Comparison of ENCODE assay signal across 9 mouse cellular contexts in the genomic region with DNA sequence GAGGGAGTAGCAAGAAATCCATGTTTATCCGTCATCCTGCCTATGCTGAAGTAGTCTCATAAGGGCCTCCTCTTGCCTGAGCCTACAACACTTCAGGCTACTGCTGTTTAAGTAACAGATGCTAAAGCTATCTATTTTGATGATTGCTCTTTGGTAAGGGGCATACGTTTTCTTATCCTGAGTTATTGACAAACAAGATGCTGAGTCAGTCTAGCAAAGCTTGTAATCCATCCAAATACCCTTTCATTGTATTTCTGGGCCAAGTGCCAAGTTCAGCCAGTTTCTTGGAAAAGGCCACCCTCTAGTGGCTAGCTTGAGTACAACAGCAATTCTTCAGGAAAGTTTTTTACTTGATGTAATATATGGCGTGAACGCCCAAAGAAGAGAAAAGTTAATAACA. TPM values are rescaled to one million over a fixed set of nuclear protein-coding genes. Genes with fewer than 3 reads are reported as not detected.
DNase-seq lines count a peak whose midpoint lies in the region; ATAC-seq and TF ChIP-seq lines count a peak whose summit lies in the region.
"Had no signal": no experiment of that assay in that cellular context is flagged by ENCODE, and none has a peak within 500 bp of the region (broad histone marks: within the 10 kb centered on the region; RNA-seq: fewer than 3 reads in every experiment).

No protein-coding gene starts in this region.

- 25% methylated on average over 4 of the region's 4 CpGs for WGBS in spleen, adult 2 months
- WGBS in forebrain, embryonic 16.5 days = 33% methylated on average over 4 of the region's 4 CpGs
- 43% methylated on average over 4 of the region's 4 CpGs for WGBS in limb, embryonic 10.5 days

- peak; percentile 43; the same call in 1 of the 2 replicates for ATAC-seq in forebrain, embryonic 16.5 days

- H3K27ac ChIP-seq in spleen, adult 2 months (ENCODE audit: insufficient read depth, low read length) = no peak overlapping the region
- H3K27ac ChIP-seq in forebrain, embryonic 16.5 days (ENCODE audit: low read length) = no peak overlapping the region
- H3K27ac ChIP-seq in limb, embryonic 10.5 days = no peak overlapping the region

- H3K4me2 ChIP-seq in forebrain, embryonic 16.5 days (ENCODE audit: low read length) = no peak overlapping the region
- peak overlapping the region; percentile 44 for H3K4me2 ChIP-seq in myocyte (ENCODE audit: low read depth)

- H3K79me2 ChIP-seq in myocyte (ENCODE audit: control insufficient read depth, insufficient read depth) = no peaks in the 10 kb centered on the region

- no peaks in the 10 kb centered on the region for H3K4me1 ChIP-seq in spleen, adult 2 months (ENCODE audit: control insufficient read depth, insufficient read depth, insufficient read length)
- H3K4me1 ChIP-seq in forebrain, embryonic 16.5 days (replicated peaks; ENCODE audit: control insufficient read depth, insufficient read depth, low read length) = no peaks in the 10 kb centered on the region
- H3K4me1 ChIP-seq in limb, embryonic 10.5 days = no peaks in the 10 kb centered on the region

- DNase-seq in spleen, adult 2 months (ENCODE audit: low read depth in 1 of 2, low spot score in 2 of 2) = peak; percentile 3 to 7
- DNase-seq in spleen, adult 12 weeks (ENCODE audit: low spot score) = no peak
- DNase-seq in brain, embryonic 18.5 days (ENCODE audit: low read depth, low spot score) = peak; percentile 32
- peak; percentile 80 for DNase-seq in kidney, adult 9 months
- peak; percentile 43 for DNase-seq in limb, embryonic 10.5 days (ENCODE audit: low spot score)
- DNase-seq in thymus, postnatal 25 days = peak; percentile 6

- no peaks in the 10 kb centered on the region for H3K36me3 ChIP-seq in spleen, adult 2 months (ENCODE audit: control insufficient read depth, insufficient read depth, low read length)
- no peaks in the 10 kb centered on the region for H3K36me3 ChIP-seq in forebrain, embryonic 16.5 days (ENCODE audit: control insufficient read depth, insufficient read depth)
- H3K36me3 ChIP-seq in limb, embryonic 10.5 days = no peaks in the 10 kb centered on the region
- no peaks in the 10 kb centered on the region for H3K36me3 ChIP-seq in myocyte (ENCODE audit: control insufficient read depth, insufficient read depth)

- H3K9me3 ChIP-seq in forebrain, embryonic 16.5 days (ENCODE audit: control insufficient read depth, low read length) = no peaks in the 10 kb centered on the region
- H3K9me3 ChIP-seq in limb, embryonic 10.5 days (replicated peaks) = no peaks in the 10 kb centered on the region

- TF ChIP-seq CTCF in spleen, adult 2 months (IDR thresholded peaks at IDR 0.05; ENCODE audit: extremely low read depth, insufficient read depth, insufficient read length, insufficient replicate concordance) = no peak

- no peaks in the 10 kb centered on the region for H3K27me3 ChIP-seq in spleen, adult 2 months (ENCODE audit: control insufficient read depth, insufficient read depth, low read length)
- no peaks in the 10 kb centered on the region for H3K27me3 ChIP-seq in forebrain, embryonic 16.5 days (replicated peaks; ENCODE audit: control insufficient read depth, insufficient read depth, low read length)
- H3K27me3 ChIP-seq in limb, embryonic 10.5 days (ENCODE audit: low read depth, poor library complexity, severe bottlenecking) = no peaks in the 10 kb centered on the region
- no peaks in the 10 kb centered on the region for H3K27me3 ChIP-seq in myocyte (ENCODE audit: control insufficient read depth, insufficient read depth, insufficient read length)

- no peak overlapping the region for H3ac ChIP-seq in myocyte (ENCODE audit: control insufficient read depth, insufficient read length)

- no peak overlapping the region for H3K9ac ChIP-seq in forebrain, embryonic 16.5 days (replicated peaks; ENCODE audit: low read depth, low read length)

- no peak overlapping the region for H3K4me3 ChIP-seq in spleen, adult 2 months (ENCODE audit: extremely low read depth, insufficient read depth, insufficient read length)
- no peak overlapping the region for H3K4me3 ChIP-seq in forebrain, embryonic 16.5 days (replicated peaks; ENCODE audit: low read length)
- no peak overlapping the region for H3K4me3 ChIP-seq in limb, embryonic 10.5 days
- no peak overlapping the region for H3K4me3 ChIP-seq in myocyte
- H3K4me3 ChIP-seq: erythroblast, embryonic 14.5 days had no signal

- no peak for TF ChIP-seq POLR2A in spleen, adult 2 months (IDR thresholded peaks at IDR 0.05; ENCODE audit: low read depth, low read length)
- TF ChIP-seq POLR2A in myocyte (IDR thresholded peaks at IDR 0.05; ENCODE audit: insufficient read length, low read depth) = no peak

TF ChIP-seq in myocyte, 11 proteins besides CTCF, POLR2A, EP300 and RAD21:
- TF ChIP-seq CEBPB (IDR thresholded peaks at IDR 0.05; ENCODE audit: insufficient read depth, poor library complexity, severe bottlenecking) (no peak), MAX (IDR thresholded peaks at IDR 0.05; ENCODE audit: low read depth) (no peak), REST (IDR thresholded peaks at IDR 0.05; ENCODE audit: insufficient read depth, insufficient read length) (no peak), TCF12 (IDR thresholded peaks at IDR 0.05; ENCODE audit: insufficient read depth, poor library complexity, severe bottlenecking) (no peak), MYOD1 (IDR thresholded peaks at IDR 0.05; ENCODE audit: control insufficient read depth in 1 of 3, insufficient read length in 2 of 3, low read depth in 2 of 3) (no peak), E2F4 (IDR thresholded peaks at IDR 0.05; ENCODE audit: insufficient read depth) (no peak), MYOG (IDR thresholded peaks at IDR 0.05; ENCODE audit: control insufficient read depth in 1 of 3, insufficient read depth in 1 of 3, insufficient read length in 2 of 3, low read depth in 2 of 3) (no peak), USF1 (IDR thresholded peaks at IDR 0.05; ENCODE audit: low read depth) (no peak), POLR2AphosphoS2 (IDR thresholded peaks at IDR 0.05; ENCODE audit: insufficient read length, low read depth) (no peak), TCF3 (IDR thresholded peaks at IDR 0.05; ENCODE audit: insufficient read length, low read depth) (no peak), SRF (IDR thresholded peaks at IDR 0.05; ENCODE audit: control insufficient read depth, insufficient read length, low read depth) (no peak)

RNA-seq across cellular contexts. Expression of gene Ptgs1, which starts 46.2 kb away (rescaled TPM):
- polyA plus RNA-seq in spleen, adult 2 months (2012; rRNA removed) = 44.4 and 45.2 TPM in 2 replicates
- polyA plus RNA-seq in forebrain, embryonic 16.5 days (2015; fragmentation: Nextera tagmentation; extraction: Ambion mirVana) = 3.5 and 5.0 TPM in 2 replicates
- polyA plus RNA-seq in limb, embryonic 10.5 days (2016; fragmentation: Nextera tagmentation; extraction: Ambion mirVana) = 2.9 and 3.3 TPM in 2 replicates
- 122 TPM for polyA plus RNA-seq in myocyte (2012; fragmentation: generic; extraction: Trizol)
